Mouse (Mus musculus): ENCODE data around the gene Adcy1. TPM values are rescaled to one million over a fixed set of nuclear protein-coding genes. Genes with fewer than 3 reads are reported as not detected.

The Adcy1 gene
- polyA plus RNA-seq, 1 experiment from 2014 or later = 1.5 TPM

Other genes starting within 250 kb of the Adcy1 start
- gene Gm11983, start 225.8 kb upstream of the Adcy1 start, polyA plus RNA-seq (2016; fragmentation: Nextera tagmentation; extraction: Ambion mirVana) = not detected in 2 replicates
- not detected in 2 replicates for gene Gm11985, start 125.1 kb downstream of the Adcy1 start, polyA plus RNA-seq (2016; fragmentation: Nextera tagmentation; extraction: Ambion mirVana)
- 0.96 and 1.1 TPM in 2 replicates for gene Igfbp1, start 134.3 kb downstream of the Adcy1 start, polyA plus RNA-seq (2016; fragmentation: Nextera tagmentation; extraction: Ambion mirVana)
- gene Igfbp3, start 150.4 kb downstream of the Adcy1 start, polyA plus RNA-seq (2016; fragmentation: Nextera tagmentation; extraction: Ambion mirVana) = 113 and 114 TPM in 2 replicates